Mouse (Mus musculus) midbrain, embryonic 11.5 days (tissue): ENCODE results near the gene Eif4e3. TPM values are rescaled to one million over a fixed set of nuclear protein-coding genes. Genes with fewer than 3 reads are reported as not detected.

Experiments
- ATAC-seq: fragments of 200-750 bp; cut with Nextera tagmentation; 2 replicates; pipeline ENCODE4 v1.8.0; 2017; ENCODE audit warnings: moderate TSS enrichment, moderate library complexity; ENCODE audit not compliant: low FRiP score
- DNase-seq: peaks from one replicate; pipeline ENCODE4 v3.0.0; 2015; ENCODE audit warnings: low spot score; ENCODE audit errors: missing footprints
- H3K27ac ChIP-seq: fragments of 300-500 bp; sonication (generic); 2 replicates; pipeline ENCODE4 v1.5.1; 2014; ENCODE audit warnings: low read depth, low read length
- H3K27me3 ChIP-seq: fragments of 300-500 bp; sonication (generic); 2 replicates; pipeline ENCODE4 v1.6.1; 2014; ENCODE audit warnings: mild to moderate bottlenecking, low read length, moderate library complexity, mixed read lengths; ENCODE audit not compliant: control insufficient read depth, insufficient read depth
- H3K36me3 ChIP-seq: fragments of 300-500 bp; sonication (generic); 2 replicates; pipeline ENCODE4 v1.6.1; 2014; ENCODE audit warnings: mild to moderate bottlenecking, low read length, moderate library complexity, mixed read lengths; ENCODE audit not compliant: control insufficient read depth, insufficient read depth
- H3K4me1 ChIP-seq: fragments of 300-500 bp; sonication (generic); 2 replicates; pipeline ENCODE4 v1.6.1; 2014; ENCODE audit warnings: low read length; ENCODE audit not compliant: control insufficient read depth, insufficient read depth
- H3K4me2 ChIP-seq: fragments of 300-500 bp; sonication (generic); 2 replicates; pipeline ENCODE4 v1.6.1; 2014; ENCODE audit warnings: mild to moderate bottlenecking, moderate library complexity
- H3K4me3 ChIP-seq: fragments of 300-500 bp; sonication (generic); 2 replicates; pipeline ENCODE4 v1.5.1; 2014; ENCODE audit warnings: low read depth, low read length
- H3K9ac ChIP-seq: fragments of 300-500 bp; sonication (generic); 2 replicates; pipeline ENCODE4 v1.6.1; 2014; ENCODE audit warnings: low read length
- H3K9me3 ChIP-seq: fragments of 300-500 bp; sonication (generic); 2 replicates; pipeline ENCODE4 v1.6.1; 2016; ENCODE audit warnings: low read length; ENCODE audit not compliant: control insufficient read depth
- WGBS: fragments of 180-500 bp; shearing (Covaris S2); extraction: QIAGEN DNeasy Blood & Tissue Kit; methylation state at CpG from one replicate; pipeline ENCODE4 v1.1.7; 2014; 5-methylcytosine and 5-hydroxymethylcytosine counted together
- polyA plus RNA-seq: library from polyadenylated mRNA; unstranded; fragments of >200 nt; fragmentation: Nextera tagmentation; extraction: Ambion mirVana; gene quantifications from 2 replicates; pipeline ENCODE4 v1.2.1, GENCODE M21; 2014

Eif4e3 gene
- polyA plus RNA-seq, 1 experiment from 2014 or later = 16.2 TPM

- peak overlapping the region; percentile 74 for H3K9ac ChIP-seq
- no peaks in the 10 kb centered on the region for H3K36me3 ChIP-seq
- no peaks in the 10 kb centered on the region for H3K9me3 ChIP-seq
- DNase-seq (peak; percentile 92), ATAC-seq (peak; percentile 49)
- peaks cover 13% of the 10 kb centered on the region for H3K4me1 ChIP-seq
- peaks cover 44% of the 10 kb centered on the region for H3K27me3 ChIP-seq
- 4% methylated on average over 25 of the region's 25 CpGs for WGBS
- peak overlapping the region; percentile 81 for H3K4me2 ChIP-seq
- peak overlapping the region; percentile 73 for H3K4me3 ChIP-seq
- H3K27ac ChIP-seq = 0 out of 2 replicates have a peak overlapping the region, but pooled peaks have one; percentile 44
Observed at GRCm38 (mm10) chr6:99691666-99692205, 25.2 kb upstream of the Eif4e3 start.

GRCm38 (mm10) chr6:99688513-99688912, 21.9 kb upstream of the Eif4e3 start:
- H3K36me3 ChIP-seq = no peaks in the 10 kb centered on the region
- H3K9ac ChIP-seq = no peak overlapping the region
- H3K9me3 ChIP-seq = no peaks in the 10 kb centered on the region
- H3K27me3 ChIP-seq = peaks cover 27% of the 10 kb centered on the region
- H3K4me3 ChIP-seq = no peak overlapping the region
- H3K27ac ChIP-seq = no peak overlapping the region
- DNase-seq (no peak), ATAC-seq (no peak)
- H3K4me2 ChIP-seq = no peak overlapping the region
- H3K4me1 ChIP-seq = peaks cover 11% of the 10 kb centered on the region
- 91% methylated on average over 6 of the region's 6 CpGs for WGBS

GRCm38 (mm10) chr6:99684899-99685298, 18.3 kb upstream of the Eif4e3 start:
- no peak overlapping the region for H3K4me2 ChIP-seq
- ATAC-seq (no peak), DNase-seq (no peak)
- H3K27ac ChIP-seq = no peak overlapping the region
- 51% methylated on average over 5 of the region's 5 CpGs for WGBS
- H3K4me3 ChIP-seq = no peak overlapping the region
- H3K9me3 ChIP-seq = no peaks in the 10 kb centered on the region
- no peaks in the 10 kb centered on the region for H3K4me1 ChIP-seq
- no peaks in the 10 kb centered on the region for H3K36me3 ChIP-seq
- no peak overlapping the region for H3K9ac ChIP-seq
- no peaks in the 10 kb centered on the region; the same call in 1 of the 2 replicates for H3K27me3 ChIP-seq

- H3K9ac ChIP-seq = no peak overlapping the region
- H3K27me3 ChIP-seq = no peaks in the 10 kb centered on the region
- ATAC-seq = no peak
- no peaks in the 10 kb centered on the region for H3K9me3 ChIP-seq
- H3K4me1 ChIP-seq = no peaks in the 10 kb centered on the region
- no peak overlapping the region for H3K4me3 ChIP-seq
- no peak for DNase-seq
- H3K27ac ChIP-seq = no peak overlapping the region
- no peak overlapping the region for H3K4me2 ChIP-seq
- H3K36me3 ChIP-seq = no peaks in the 10 kb centered on the region
- 80% methylated on average over 5 of the region's 5 CpGs for WGBS
Observed at GRCm38 (mm10) chr6:99683974-99684373, 17.4 kb upstream of the Eif4e3 start.

GRCm38 (mm10) chr6:99678108-99678507, 11.5 kb upstream of the Eif4e3 start:
- H3K4me1 ChIP-seq = no peaks in the 10 kb centered on the region
- no peaks in the 10 kb centered on the region for H3K9me3 ChIP-seq
- H3K9ac ChIP-seq = no peak overlapping the region
- no peak overlapping the region for H3K4me2 ChIP-seq
- ATAC-seq (no peak), DNase-seq (no peak)
- no peaks in the 10 kb centered on the region for H3K27me3 ChIP-seq
- no peak overlapping the region for H3K4me3 ChIP-seq
- no peaks in the 10 kb centered on the region for H3K36me3 ChIP-seq
- WGBS = 76% methylated on average over 11 of the region's 11 CpGs
- H3K27ac ChIP-seq = no peak overlapping the region

- 91% methylated on average over 8 of the region's 8 CpGs for WGBS
Observed at GRCm38 (mm10) chr6:99677325-99677724, 10.8 kb upstream of the Eif4e3 start.

GRCm38 (mm10) chr6:99674482-99674881, 7.9 kb upstream of the Eif4e3 start:
- Histone ChIP-seq H3K27me3 (no peaks in the 10 kb centered on the region), H3K4me3 (no peak overlapping the region), H3K9me3 (no peaks in the 10 kb centered on the region), H3K9ac (no peak overlapping the region), H3K4me1 (peaks cover 12% of the 10 kb centered on the region), H3K36me3 (no peaks in the 10 kb centered on the region), H3K4me2 (no peak overlapping the region), H3K27ac (no peak overlapping the region)
- no peak for DNase-seq
- no peak for ATAC-seq
- WGBS = 80% methylated on average over 4 of the region's 4 CpGs

More at GRCm38 (mm10) chr6:99677325-99677724, 10.8 kb upstream of the Eif4e3 start:
- H3K9ac ChIP-seq = no peak overlapping the region
- H3K36me3 ChIP-seq = no peaks in the 10 kb centered on the region
- no peak overlapping the region for H3K27ac ChIP-seq
- ATAC-seq = no peak
- H3K27me3 ChIP-seq = no peaks in the 10 kb centered on the region
- no peaks in the 10 kb centered on the region for H3K4me1 ChIP-seq
- H3K9me3 ChIP-seq = no peaks in the 10 kb centered on the region
- H3K4me2 ChIP-seq = no peak overlapping the region
- DNase-seq = no peak
- H3K4me3 ChIP-seq = no peak overlapping the region

- Histone ChIP-seq H3K27me3 (peaks cover 9% of the 10 kb centered on the region), H3K36me3 (no peaks in the 10 kb centered on the region), H3K9me3 (no peaks in the 10 kb centered on the region), H3K27ac (no peak overlapping the region), H3K4me3 (no peak overlapping the region), H3K4me2 (no peak overlapping the region), H3K9ac (no peak overlapping the region), H3K4me1 (peaks cover 20% of the 10 kb centered on the region)
- 63% methylated on average over 3 of the region's 3 CpGs for WGBS
- ATAC-seq (no peak), DNase-seq (no peak)
Observed at GRCm38 (mm10) chr6:99671768-99672167, 5.2 kb upstream of the Eif4e3 start.

- DNase-seq (peak; percentile 90), ATAC-seq (peak; percentile 36; the same call in 1 of the 2 replicates)
- WGBS = 67% methylated on average over 7 of the region's 7 CpGs
- Histone ChIP-seq H3K4me1 (peaks cover 20% of the 10 kb centered on the region), H3K9ac (no peak overlapping the region), H3K27ac (no peak overlapping the region), H3K4me3 (no peak overlapping the region), H3K4me2 (no peak overlapping the region), H3K9me3 (no peaks in the 10 kb centered on the region), H3K36me3 (no peaks in the 10 kb centered on the region), H3K27me3 (peaks cover 11% of the 10 kb centered on the region)
Observed at GRCm38 (mm10) chr6:99670481-99671119, 4.0 kb upstream of the Eif4e3 start.
